Mouse (Mus musculus): ENCODE measurements at regions not wholly inside any gene's neighbourhood (a gene's known extent, or its start where the extent isn't known, plus 50 kb on each side); places are given as distances from the start of the nearest gene placed in this dataset.

DNA sequence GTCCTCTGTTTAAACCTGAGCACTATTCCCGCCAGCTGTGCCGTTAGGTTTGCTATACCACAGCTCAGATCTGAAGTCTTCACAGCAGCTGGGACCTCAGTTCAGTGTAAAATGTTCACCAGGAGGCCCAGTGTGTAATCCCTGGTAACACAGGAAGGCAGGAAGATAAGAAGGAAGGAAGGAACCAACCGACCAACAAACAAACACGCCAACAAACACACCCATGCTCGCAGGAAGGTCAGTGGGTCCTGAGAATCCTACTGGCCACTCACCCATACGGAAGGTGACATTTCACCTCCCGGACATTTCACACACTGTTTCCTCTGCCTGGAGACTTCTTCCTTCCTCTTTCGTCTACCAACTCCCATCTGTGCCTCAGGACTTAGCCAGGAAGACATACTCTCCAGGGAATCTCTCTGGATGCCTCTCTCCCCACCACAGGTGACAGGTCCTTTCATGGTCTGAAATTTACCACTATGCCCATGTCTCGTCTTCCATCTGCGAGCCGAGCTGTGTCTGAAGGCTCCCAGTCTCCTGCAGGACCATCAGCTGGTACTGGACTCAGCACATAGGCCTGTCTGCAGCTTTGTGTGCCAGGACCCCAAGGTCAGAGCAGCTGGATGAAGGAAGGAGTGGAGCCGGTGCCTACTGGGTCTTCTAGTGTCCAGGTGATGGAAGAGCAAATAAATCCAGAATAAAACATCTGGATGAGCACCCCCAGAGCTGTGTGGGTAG, 61.1 kb upstream of the Xpa start:
- Histone ChIP-seq H3K9ac (ENCODE audit: control insufficient read depth, low read depth, low read length, poor library complexity, severe bottlenecking) (no peak overlapping the region), H3K27me3 (ENCODE audit: control insufficient read depth in 1 of 2, insufficient read depth in 2 of 2, low read length in 2 of 2) (peaks cover 11 to 12% of the 10 kb centered on the region in 2 experiments), H3K36me3 (ENCODE audit: control insufficient read depth in 1 of 2, insufficient read depth in 2 of 2, low read length in 2 of 2) (no peaks in the 10 kb centered on the region), H3K79me2 (ENCODE audit: control insufficient read depth, insufficient read depth, low read length, poor library complexity) (no peaks in the 10 kb centered on the region), H3K27ac (ENCODE audit: control insufficient read depth, low read depth, low read length) (no peak overlapping the region), H3K9me3 (replicated peaks; ENCODE audit: insufficient read depth, low read length) (no peaks in the 10 kb centered on the region), H3K4me3 (ENCODE audit: control insufficient read depth in 1 of 2, insufficient read depth in 1 of 2, low read depth in 2 of 2, low read length in 2 of 2) (no peak overlapping the region), H3K4me1 (ENCODE audit: control insufficient read depth in 1 of 2, insufficient read depth in 2 of 2, low read length in 2 of 2) (no peaks in the 10 kb centered on the region)
- TF ChIP-seq MAZ (IDR thresholded peaks at IDR 0.05; ENCODE audit: low read depth, low read length), result no peak
- DNase-seq (ENCODE audit: low read depth, low spot score), result no peak

- Histone ChIP-seq H3K27me3 (ENCODE audit: control insufficient read depth in 1 of 2, insufficient read depth in 2 of 2, low read length in 2 of 2) (peaks cover 16 to 20% of the 10 kb centered on the region in 2 experiments), H3K9ac (ENCODE audit: control insufficient read depth, low read depth, low read length, poor library complexity, severe bottlenecking) (no peak overlapping the region), H3K4me1 (ENCODE audit: control insufficient read depth in 1 of 2, insufficient read depth in 2 of 2, low read length in 2 of 2) (no peaks in the 10 kb centered on the region), H3K36me3 (ENCODE audit: control insufficient read depth in 1 of 2, insufficient read depth in 2 of 2, low read length in 2 of 2) (no peaks in the 10 kb centered on the region), H3K4me3 (ENCODE audit: control insufficient read depth in 1 of 2, insufficient read depth in 1 of 2, low read depth in 2 of 2, low read length in 2 of 2) (no peak overlapping the region), H3K27ac (ENCODE audit: control insufficient read depth, low read depth, low read length) (no peak overlapping the region), H3K79me2 (ENCODE audit: control insufficient read depth, insufficient read depth, low read length, poor library complexity) (no peaks in the 10 kb centered on the region), H3K9me3 (replicated peaks; ENCODE audit: insufficient read depth, low read length) (no peaks in the 10 kb centered on the region)
- TF ChIP-seq MAZ (IDR thresholded peaks at IDR 0.05; ENCODE audit: low read depth, low read length) (no peak), CTCF (IDR thresholded peaks at IDR 0.05 in 2 of 3, conservative IDR thresholded peaks at IDR 0.05 in 1 of 3; ENCODE audit: control insufficient read depth in 1 of 3, insufficient read depth in 1 of 3, low read depth in 2 of 3, low read length in 3 of 3, poor library complexity in 1 of 3, severe bottlenecking in 1 of 3) (peak in 2 of 3 experiments; percentile 8 to 10; a peak in 2 of 6 replicates)
- DNase-seq (ENCODE audit: low read depth, low spot score), result peak; percentile 8
Observed at GRCm38 (mm10) chr4:46258774-46259173, 62.7 kb upstream of the Xpa start.

DNA sequence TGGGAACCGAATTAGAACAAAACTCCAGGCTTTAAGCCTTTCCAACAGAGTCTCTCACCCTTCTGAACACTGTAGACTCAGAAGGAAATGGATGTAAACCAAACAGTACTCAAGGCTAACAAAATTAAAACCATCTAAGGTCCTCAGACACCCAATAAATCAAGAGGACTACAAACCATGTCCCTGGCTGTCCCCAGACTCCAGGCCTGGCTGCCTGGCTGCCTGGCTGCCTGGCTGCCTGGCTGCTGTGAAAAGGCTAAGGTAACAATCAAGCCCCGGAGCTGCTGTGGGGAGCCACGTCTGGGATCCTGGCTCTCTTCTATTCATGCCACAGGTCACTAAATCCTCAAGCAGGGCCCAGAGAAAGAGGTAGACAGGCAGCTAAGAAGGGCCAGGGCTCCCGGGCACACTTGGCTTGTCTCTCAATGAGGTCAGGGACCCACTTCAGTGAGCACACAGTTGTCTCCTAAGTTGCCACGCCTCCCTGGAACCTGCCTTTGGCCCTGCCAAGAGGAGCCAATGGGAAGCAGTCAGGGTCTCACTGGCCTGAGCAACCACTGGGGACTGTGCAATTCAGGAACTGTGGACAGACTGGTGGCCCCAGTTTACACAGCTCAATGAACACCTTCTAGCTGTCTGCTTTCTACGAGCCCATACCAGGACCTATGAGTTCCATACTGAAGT, 72.6 kb upstream of the Xpa start:
- TF ChIP-seq ZMIZ1 (IDR thresholded peaks at IDR 0.05; ENCODE audit: low read depth, low read length) (no peak), NRF1 (IDR thresholded peaks at IDR 0.05; ENCODE audit: insufficient read depth, low read depth, low read length, poor library complexity, severe bottlenecking) (no peak), NELFE (IDR thresholded peaks at IDR 0.05; ENCODE audit: low read depth, low read length) (no peak), MYB (IDR thresholded peaks at IDR 0.05; ENCODE audit: low read depth, low read length) (no peak), JUND (IDR thresholded peaks at IDR 0.05; ENCODE audit: low read depth, low read length) (no peak), USF2 (IDR thresholded peaks at IDR 0.05; ENCODE audit: borderline replicate concordance in 1 of 2, insufficient read depth in 1 of 2, low read depth in 1 of 2, low read length in 2 of 2) (no peak), GABPA (IDR thresholded peaks at IDR 0.05; ENCODE audit: low read depth, low read length) (no peak), ETS1 (IDR thresholded peaks at IDR 0.05; ENCODE audit: low read depth, low read length) (no peak), CHD2 (IDR thresholded peaks at IDR 0.05; ENCODE audit: low read length) (no peak), MAX (IDR thresholded peaks at IDR 0.05; ENCODE audit: low read length) (no peak), GATA1 (IDR thresholded peaks at IDR 0.05; ENCODE audit: low read depth, low read length) (no peak), CTCF (IDR thresholded peaks at IDR 0.05 in 2 of 3, conservative IDR thresholded peaks at IDR 0.05 in 1 of 3; ENCODE audit: control insufficient read depth in 1 of 3, insufficient read depth in 1 of 3, low read depth in 2 of 3, low read length in 3 of 3, poor library complexity in 1 of 3, severe bottlenecking in 1 of 3) (no peak), SIN3A (IDR thresholded peaks at IDR 0.05; ENCODE audit: low read length) (no peak), EP300 (IDR thresholded peaks at IDR 0.05; ENCODE audit: low read depth in 1 of 2, low read length in 2 of 2) (no peak), USF1 (IDR thresholded peaks at IDR 0.05; ENCODE audit: low read depth, low read length) (no peak), CHD1 (IDR thresholded peaks at IDR 0.05; ENCODE audit: low read depth, low read length) (no peak), KAT2A (conservative IDR thresholded peaks at IDR 0.05; ENCODE audit: low read depth, low read length) (no peak), ZC3H11A (IDR thresholded peaks at IDR 0.05; ENCODE audit: low read depth, low read length) (no peak), BHLHE40 (IDR thresholded peaks at IDR 0.05; ENCODE audit: borderline replicate concordance, low read depth, low read length) (no peak)
- Histone ChIP-seq H3K9ac (ENCODE audit: control insufficient read depth, low read depth, low read length, poor library complexity, severe bottlenecking) (no peak overlapping the region), H3K27me3 (ENCODE audit: control insufficient read depth in 1 of 2, insufficient read depth in 2 of 2, low read length in 2 of 2) (peaks cover 26 to 31% of the 10 kb centered on the region in 2 experiments), H3K27ac (ENCODE audit: control insufficient read depth, low read depth, low read length) (no peak overlapping the region), H3K9me3 (replicated peaks; ENCODE audit: insufficient read depth, low read length) (no peaks in the 10 kb centered on the region), H3K4me3 (ENCODE audit: control insufficient read depth in 1 of 2, insufficient read depth in 1 of 2, low read depth in 2 of 2, low read length in 2 of 2) (no peak overlapping the region), H3K4me1 (ENCODE audit: control insufficient read depth in 1 of 2, insufficient read depth in 2 of 2, low read length in 2 of 2) (no peaks in the 10 kb centered on the region), H3K36me3 (ENCODE audit: control insufficient read depth in 1 of 2, insufficient read depth in 2 of 2, low read length in 2 of 2) (no peaks in the 10 kb centered on the region), H3K79me2 (ENCODE audit: control insufficient read depth, insufficient read depth, low read length, poor library complexity) (no peaks in the 10 kb centered on the region)
- no peak for DNase-seq (ENCODE audit: low read depth, low spot score)

All from MEL (cell line).